In genomic region chr3:154817732-154818131, GRCm38 (mm10) we compare ENCODE assay signal across 9 mouse cellular contexts.
A peak's percentile ranks its signal among the peaks of the same experiment; 100 is the strongest.
DNase-seq lines count a peak whose midpoint lies in the region; ATAC-seq and TF ChIP-seq lines count a peak whose summit lies in the region.
"Had no signal": no experiment of that assay in that cellular context is flagged by ENCODE, and none has a peak within 500 bp of the region (broad histone marks: within the 10 kb centered on the region; RNA-seq: fewer than 3 reads in every experiment).

No protein-coding gene starts in this region.

- intact Hi-C loops in gastrocnemius, postnatal 14 days (cut with DNase I; ENCODE audit: low total_unique reads): no loop called here

- no peaks in the 10 kb centered on the region for H3K36me3 ChIP-seq in E14TG2a.4 (ENCODE audit: insufficient read depth, low read length)
- H3K36me3 ChIP-seq: heart, embryonic 15.5 days had no signal

- TF ChIP-seq CTCF in E14TG2a.4 (conservative IDR thresholded peaks at IDR 0.05; ENCODE audit: low read length): peak; percentile 99

- no peak overlapping the region for H3K4me3 ChIP-seq in E14TG2a.4 (replicated peaks; ENCODE audit: low read length)
- H3K4me3 ChIP-seq: heart, embryonic 15.5 days had no signal

- peak; percentile 14 for ATAC-seq in activated CD4-positive, CD25-positive, alpha-beta regulatory T cell, adult 4 months

- no peaks in the 10 kb centered on the region for H3K9me3 ChIP-seq in E14TG2a.4 (ENCODE audit: low read length)
- H3K9me3 ChIP-seq: heart, embryonic 15.5 days had no signal

- peaks cover 8% of the 10 kb centered on the region for H3K27me3 ChIP-seq in E14TG2a.4 (ENCODE audit: insufficient read depth, low read length)
- H3K27me3 ChIP-seq: heart, embryonic 15.5 days had no signal

- peaks cover 10% of the 10 kb centered on the region for H3K4me1 ChIP-seq in E14TG2a.4 (replicated peaks; ENCODE audit: low read depth, low read length)
- H3K4me1 ChIP-seq: heart, embryonic 15.5 days had no signal

- peak; percentile 63 to 83 for DNase-seq in cerebellum, postnatal 4 days (ENCODE audit: low spot score in 2 of 2)
- peak; percentile 19 for DNase-seq in gastrocnemius, postnatal 14 days
- peak; percentile 14 to 74 for DNase-seq in kidney, postnatal 36 days
- DNase-seq in lung, adult 18-20 months: peak; percentile 22 to 40
- DNase-seq in retina, embryonic 14.5 days (ENCODE audit: low spot score): peak; percentile 85
- no peak for DNase-seq in spleen, postnatal 14 days (ENCODE audit: low spot score in 2 of 2)

Comparison
In these comparisons a context has a peak if more than half of its experiments do, and no peak if none do; other contexts are left out.
1. DNase-seq: peak in cerebellum, postnatal 4 days (2 of 2), gastrocnemius, postnatal 14 days (single experiment), kidney, postnatal 36 days (2 of 2), lung, adult 18-20 months (2 of 2) and retina, embryonic 14.5 days (single experiment); none in spleen, postnatal 14 days (0 of 2).